Mouse (Mus musculus) B cell, adult 2 months (primary cell): ENCODE data around the gene Ccdc57.

Experiments
- DNase-seq, 2 experiments: peaks; one replicate each; pipeline ENCODE4 v3.0.0; 2022

Gene Ccdc57

DNA sequence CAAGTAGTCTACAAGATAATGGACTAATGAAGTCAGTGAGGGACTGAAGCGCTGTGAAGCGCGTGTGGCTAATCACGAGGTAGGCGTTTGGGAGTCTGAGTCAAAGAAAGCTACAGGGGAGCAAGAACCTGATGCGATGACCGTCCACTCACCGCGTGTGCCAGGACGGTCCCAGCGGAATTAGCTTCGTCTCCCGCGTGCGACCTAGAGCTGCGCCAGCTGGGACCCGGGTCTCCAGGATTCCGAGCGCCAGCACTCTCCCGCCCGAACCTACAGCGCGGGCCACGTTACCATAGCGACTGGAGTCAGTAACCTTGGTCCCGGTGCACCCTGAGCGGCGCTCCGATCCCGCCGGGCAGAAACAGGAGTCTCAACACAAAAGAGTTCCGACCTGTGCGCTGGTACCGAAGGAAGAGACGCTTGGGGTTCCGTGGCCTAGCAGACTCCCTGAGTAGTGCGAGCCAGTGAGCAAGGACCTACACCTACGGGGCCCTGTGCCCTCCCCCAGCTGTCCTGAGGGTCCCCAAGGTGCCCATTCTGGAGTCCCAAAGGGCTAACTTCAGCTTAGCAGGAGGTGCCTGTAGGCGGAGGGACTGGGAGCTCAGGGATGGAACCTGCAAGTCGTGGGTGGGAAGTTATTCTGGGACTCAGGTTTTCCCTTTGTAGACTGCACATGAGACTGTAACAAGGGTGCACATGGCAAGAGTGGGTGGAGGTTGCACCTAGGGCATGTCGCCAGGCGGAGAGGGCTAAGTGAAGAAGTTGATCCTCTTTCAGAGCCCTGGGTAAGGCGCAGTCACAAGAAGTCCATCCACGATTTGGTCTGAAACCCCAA lies at the start of gene Ccdc57:
Gene Ccdc57 (minus strand): TSS at position 309 of the 835 bp plus-strand sequence.
- peak; percentile 89 to 90 for DNase-seq

DNA sequence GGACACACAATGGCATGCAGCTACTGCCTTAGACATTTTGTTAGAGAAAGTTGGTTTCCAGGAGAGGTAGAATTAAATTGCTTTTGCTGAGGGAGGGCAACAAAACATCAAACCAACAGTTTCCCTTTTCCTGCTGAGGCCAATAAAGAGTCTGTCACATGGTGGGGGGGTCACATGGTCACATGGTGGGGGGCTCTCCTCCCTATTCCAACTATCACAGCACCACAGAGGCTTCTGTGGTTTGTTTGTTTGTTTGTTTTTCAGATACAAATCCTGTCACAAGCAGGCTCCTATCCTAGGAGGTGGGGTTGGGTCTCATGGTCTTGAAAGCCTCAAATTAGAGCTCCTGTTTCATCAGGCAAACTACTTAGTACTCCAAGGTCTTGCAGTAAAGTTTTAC lies 49.8 kb upstream of the Ccdc57 start:
- no peak for DNase-seq

DNA sequence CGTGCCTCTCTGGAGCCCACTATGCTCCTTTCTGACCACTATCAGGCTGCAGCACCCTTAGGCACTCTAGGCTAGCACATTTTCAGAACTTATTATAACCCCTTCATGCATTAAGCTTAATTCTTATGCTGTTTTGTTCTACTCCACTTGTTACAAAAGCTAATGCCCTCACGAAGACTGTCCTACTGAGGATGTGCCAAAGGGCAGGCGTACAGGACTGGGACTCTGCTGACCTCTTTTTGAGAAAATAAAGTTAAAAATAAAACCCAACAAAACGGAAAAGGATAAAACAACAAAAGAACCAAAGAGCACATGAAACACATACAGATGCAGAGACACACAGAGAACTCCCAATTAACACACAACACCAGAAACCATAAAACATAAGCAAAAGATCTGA lies 49.0 kb upstream of the Ccdc57 start:
- DNase-seq = no peak

DNA sequence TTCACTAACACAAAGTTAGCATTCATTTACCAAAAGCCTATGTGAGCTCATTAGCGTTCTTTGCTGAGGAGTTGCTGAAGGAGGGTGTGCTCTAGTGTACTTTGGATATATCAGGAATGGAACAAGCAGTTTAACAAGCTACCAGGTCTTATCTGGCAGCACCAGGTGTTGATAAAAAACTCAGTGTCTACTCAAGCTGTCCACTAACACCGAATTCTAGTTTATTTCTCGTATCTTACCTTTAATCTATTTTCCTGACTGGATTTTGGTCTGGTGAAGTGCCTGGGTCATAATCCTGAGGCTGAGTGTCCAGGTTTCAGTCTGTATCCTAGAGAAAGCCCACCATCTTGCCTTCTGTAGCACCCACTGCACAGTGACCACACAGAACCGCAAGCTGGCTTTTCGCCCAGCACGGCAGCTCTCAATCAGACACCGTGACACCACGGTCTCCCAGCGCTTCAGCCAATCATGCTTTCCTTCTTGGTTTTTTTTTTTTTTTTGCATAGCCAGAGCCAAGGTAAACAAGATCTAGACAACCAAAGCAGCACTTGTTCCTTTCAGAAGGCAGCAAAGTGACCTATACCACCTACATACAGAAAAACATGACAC lies 47.9 kb upstream of the Ccdc57 start:
- DNase-seq = no peak

DNA sequence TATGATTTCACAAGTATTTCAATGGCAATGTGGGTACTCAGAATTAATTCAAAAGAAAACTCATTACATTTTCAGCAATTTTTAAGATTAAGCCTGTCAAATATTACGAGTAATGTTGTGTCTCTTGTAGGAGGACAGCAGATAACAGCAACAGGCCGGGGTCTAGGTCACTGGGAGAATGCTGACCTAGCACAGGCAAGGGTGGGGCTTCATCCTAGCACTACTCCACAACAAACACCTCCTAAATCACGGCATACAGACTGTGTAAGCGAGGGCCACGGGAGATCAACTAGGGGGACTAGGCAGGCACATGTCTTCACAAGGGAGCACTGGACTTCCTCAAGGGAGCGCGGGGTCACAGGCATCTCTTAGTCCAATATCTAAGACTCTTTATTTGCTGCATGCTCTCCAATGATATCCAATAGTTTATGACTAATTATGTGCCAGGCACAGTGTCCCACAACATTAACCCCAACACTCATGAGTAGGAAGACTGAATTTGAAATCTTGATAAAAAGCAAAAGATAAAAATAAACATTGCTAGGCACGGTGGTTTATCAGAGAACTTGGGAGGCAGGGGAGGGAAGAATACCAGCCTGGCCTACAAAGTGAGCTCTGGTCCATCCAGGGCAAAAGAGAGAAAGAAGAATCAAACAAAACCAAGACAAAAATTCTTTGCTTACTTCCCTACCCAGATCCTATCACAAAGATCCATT lies 47.2 kb upstream of the Ccdc57 start:
- no peak for DNase-seq

DNA sequence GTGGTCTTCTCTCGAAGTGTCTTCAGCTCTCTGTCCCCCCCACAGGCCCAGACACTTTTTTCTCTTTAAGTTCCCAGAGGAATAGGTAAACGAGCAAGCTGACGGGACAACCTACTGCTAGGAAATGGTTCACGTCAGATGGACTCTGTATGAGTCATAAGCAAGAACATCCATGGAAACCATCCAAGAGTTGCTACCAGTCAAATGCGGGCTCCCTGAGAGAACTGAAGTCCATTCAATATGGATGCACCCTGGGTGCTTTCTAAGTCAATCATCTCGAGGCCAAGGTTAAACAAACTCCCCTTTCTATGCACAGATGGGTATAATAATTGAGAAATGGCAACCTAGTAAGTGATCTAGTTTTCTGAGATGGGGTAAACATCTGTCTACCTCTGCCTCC lies 40.6 kb upstream of the Ccdc57 start:
- DNase-seq = no peak

DNA sequence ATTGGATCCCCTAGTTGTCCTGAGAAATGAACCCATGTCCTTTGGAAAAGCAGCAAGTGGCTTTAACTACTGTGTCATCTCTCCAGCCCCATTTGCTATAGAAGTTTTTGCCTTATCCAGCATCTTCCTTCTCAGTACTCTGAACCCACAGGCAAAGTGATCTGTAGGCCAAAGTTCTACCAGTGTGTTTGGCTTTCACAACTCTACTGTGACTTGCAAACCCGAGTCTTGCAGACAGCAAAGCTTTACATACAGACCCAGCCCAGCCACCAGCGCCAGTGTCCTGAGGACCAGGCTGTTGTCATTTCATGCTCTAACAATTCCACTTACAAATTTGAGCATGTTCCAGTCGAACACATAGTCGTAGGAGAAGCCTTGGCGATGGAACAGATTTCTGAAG lies 38.6 kb upstream of the Ccdc57 start:
- DNase-seq = no peak

DNA sequence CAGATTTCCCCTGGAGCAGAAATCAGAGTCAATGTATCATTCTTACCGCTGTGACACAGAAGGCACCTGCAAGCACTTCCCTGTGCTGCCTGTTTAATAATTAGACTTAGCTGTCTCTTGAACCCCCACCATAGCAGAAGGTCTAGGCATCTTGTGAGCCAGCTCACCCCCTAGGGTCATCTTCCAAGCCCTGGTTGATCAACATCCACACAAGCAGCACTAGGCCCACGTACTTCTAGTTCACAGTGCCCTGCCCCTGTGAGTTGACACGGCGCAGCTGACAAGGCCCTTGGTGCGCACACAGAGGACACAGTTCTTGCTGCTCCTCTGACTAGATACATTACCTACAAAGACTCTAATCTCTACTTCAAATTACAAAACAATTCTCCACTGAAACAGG lies 37.1 kb upstream of the Ccdc57 start:
- DNase-seq = no peak

DNA sequence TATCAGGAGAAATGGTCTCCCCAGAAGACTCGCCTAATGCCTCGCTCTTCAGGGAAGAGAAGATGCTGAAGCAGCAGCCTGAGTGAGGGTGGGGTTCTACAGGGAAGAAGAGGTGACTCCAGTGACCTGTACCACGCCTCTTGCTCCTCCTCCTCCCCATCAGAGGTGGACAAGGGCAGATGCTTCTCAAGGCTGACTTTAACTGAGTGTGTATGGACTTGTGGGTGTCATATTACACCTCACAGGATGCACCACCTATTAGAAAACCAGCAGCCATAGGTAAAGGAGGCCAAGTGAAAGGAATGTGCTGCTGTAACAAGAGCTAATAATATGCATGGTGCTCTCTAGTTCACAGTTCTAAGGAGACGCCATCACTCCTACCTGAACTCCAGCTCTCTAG lies 32.9 kb upstream of the Ccdc57 start:
- DNase-seq = no peak

DNA sequence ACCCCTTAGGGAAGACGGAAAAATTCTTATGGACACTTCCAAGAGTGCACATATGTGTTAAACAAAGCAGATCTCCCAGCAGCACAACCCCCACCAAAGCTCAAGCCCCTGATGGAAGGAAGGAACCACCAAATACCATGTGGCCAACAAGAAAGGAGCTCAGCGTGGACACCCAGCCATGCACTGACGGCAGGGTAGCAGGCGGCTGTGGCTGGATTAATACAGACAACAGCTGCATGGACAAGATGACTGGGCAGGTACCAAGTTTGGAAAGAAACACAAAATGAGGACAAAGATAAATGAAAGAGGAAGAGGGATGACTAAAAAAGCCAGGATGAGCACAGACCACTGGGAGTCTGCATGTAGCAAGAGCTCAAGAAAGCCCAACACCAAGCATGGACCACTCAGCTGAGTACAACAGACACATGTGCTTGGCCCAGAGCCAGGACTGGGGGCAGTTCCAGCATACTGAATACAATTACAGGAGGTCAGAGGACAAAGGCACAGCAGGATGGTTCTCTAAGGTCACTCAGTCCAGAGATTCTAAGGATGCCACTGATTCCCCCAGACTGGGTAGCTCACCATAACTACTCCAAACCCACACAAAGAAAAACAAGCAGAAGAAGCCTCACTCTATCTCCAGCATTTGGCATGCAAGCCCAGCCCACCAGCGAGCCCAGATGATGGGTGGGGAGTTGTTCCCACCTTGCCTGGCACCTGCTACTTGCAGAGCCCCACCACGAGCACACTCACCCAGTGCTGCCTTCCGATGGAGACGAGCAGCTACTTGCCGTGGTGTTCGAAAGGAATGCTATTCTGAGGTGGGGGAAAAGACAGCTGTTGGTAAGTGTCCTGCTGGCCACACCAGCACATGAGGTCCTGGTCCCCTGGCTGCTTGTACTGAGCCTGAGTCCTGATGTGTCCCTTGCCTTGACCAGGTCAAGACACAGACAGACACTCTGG lies 31.8 kb upstream of the Ccdc57 start:
- DNase-seq = no peak

DNA sequence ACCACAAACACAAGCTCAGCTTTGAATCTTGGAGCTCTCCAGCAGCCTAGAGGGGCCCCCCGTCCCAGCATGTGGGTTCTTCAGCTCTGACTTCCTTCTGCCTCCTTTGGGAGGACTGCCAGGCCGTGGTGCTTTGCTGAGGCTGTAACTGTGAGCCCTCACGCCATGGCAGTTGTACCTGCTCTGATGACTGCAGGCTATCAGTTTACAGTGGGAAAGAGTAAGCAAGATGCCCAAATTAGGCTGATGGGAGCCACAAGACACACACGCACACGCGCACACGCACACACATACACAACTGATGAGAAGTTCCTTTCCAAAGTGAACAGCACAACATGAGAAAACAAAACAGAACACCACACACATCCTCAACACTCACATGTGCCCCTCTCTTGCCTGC lies 30.2 kb upstream of the Ccdc57 start:
- no peak for DNase-seq

DNA sequence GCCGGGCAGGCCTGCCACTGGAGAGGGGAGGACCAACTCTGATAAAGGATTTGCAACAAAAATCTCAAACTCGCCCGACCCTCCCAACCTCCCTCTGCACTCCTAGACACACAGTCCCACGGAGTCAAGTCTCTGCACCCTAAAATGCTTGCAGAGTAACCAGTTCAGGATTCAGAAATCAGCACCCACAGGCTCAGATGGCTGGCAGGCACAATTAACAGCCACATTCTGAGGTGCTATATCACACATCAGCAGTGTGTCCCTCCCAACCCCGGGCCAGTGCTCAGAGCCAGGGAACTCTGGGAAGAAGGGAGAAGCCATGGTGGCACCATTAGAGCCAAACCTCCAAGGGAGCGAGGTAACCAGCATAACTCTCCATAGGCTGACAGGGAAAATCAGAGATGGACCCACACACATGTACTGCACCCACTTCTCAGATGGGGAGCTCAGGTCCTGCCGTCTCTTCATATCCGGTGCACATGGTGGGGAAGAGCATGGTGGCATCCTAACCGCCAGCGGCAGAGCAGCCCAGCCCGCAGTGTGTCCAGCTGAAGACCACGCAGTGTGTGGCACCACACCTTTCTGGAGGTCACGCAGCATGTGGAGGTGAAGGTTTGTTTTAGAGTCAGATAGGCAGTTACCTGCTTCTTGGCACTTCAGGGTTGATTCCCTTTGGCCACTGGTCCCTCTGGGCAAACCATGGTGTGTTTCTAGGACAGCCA lies 29.5 kb upstream of the Ccdc57 start:
- DNase-seq = no peak

DNA sequence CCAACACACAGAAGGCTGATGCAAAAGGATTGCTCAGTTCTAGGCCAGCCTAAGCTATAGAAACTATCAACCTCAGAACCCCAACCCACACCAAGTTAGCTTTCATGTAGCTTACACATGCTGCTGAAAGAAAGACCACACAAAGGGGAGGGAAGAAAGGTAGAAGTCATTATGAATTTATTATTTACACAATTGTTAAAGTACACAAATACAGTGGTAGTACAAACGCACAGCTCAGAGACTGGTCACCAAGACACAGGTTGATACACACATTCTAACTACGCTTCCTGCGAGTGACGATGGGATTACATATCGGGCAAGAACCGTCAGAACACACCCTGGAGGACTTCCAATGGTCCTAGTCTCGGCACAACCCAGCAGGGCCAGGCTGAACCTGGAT lies 28.9 kb upstream of the Ccdc57 start:
- DNase-seq = no peak

DNA sequence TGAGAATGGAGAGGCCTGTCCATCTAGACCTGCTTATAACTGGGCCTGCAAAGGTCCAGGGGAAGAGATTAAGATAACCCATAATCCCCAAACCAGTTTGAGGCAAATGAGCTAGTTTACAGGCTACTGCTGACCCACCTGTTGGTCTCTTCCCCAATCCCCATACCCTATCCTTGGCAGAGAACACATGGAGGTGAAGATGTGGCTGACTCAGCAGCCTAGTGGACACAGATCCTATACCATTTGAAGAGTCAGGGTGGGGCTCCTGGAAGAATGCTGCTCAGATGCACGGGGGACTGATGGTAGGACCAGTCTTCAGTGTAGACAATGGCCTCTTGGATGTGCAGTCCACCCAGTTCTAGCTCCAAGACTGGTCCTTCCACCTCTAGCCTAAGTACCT lies 27.6 kb upstream of the Ccdc57 start:
- no peak for DNase-seq

DNA sequence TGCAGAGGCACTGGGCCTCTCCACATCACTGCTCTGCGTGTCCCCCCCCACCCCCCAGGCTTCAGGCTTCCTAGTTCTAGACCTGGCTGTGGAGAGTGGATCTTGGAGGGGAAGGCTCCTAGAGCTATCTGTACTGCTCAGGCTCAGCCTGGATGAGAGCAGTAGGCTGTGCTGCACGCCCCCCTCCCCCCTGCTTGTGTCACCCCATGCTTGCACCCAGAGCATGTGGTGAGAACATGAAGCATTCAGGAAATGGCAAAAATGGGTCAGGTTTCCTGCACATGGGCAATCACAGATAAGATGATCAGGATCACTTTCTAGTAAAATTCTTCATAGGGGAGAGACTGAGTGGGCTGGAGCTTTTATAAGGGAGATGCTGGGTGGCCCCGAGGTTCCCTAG lies 26.9 kb upstream of the Ccdc57 start:
- DNase-seq = no peak

DNA sequence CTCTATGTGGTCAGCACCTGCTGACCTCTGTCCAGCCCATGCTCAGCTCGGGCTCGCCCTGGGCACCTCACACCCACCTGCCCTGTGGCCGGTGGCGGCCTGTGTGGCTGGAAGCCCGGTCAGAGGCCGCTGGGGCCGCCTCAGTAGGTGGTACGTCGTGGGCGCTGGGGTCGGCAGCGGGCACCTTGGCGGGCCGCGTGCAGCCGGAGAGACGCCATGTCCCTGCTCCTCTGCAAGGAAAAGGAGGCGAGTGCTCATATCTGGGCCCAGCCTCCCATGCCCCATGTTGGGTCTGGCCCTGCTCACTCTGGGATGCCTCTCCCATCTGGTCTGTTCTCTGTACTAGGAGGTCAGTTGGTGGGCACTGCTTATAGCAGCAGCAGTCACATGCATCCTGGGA lies 26.4 kb upstream of the Ccdc57 start:
- no peak for DNase-seq

DNA sequence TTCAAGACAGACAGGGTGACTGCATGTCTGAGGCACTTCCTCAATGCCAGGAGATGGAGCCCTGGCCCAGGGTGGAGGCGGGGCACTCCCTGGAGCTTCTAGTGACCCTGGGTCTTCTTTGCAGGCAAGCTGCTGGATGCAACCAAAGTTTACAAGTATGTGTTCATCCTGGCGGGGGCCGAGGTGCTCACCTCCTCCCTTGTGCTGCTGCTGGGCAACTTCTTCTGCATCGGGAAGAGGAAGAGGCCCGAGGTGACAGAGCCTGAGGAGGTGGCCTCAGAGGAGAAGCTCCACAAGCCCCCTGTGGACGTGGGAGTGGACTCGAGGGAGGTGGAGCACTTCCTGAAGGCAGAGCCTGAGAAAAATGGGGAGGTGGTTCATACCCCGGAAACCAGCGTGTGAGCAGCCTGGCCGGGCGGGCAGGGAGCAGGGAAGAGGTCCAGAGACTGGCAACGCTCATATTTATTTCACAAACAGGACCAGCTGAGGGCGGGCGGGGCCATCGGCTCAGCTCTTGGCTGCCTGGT lies 25.1 kb upstream of the Ccdc57 start:
- no peak for DNase-seq

DNA sequence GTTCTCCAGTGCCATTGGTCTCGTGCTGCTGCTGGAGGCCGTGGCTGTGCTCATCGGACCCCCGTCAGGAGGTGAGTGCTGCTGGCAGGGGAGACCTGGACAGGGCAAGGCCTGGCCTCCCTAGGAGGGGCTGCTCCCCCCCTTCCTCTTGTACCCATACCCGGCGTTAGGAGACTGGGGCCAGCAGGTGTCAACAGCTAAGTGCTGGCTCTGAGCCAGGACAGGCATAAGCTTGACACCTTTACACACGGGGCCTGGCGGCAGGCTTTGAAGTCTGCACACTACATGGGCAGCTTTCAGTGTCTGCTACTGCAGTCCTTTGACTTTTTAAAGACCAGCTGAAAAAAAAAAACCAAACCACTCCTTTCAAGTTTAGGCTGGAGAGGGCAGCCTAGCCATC lies 24.4 kb upstream of the Ccdc57 start:
- DNase-seq = no peak

DNA sequence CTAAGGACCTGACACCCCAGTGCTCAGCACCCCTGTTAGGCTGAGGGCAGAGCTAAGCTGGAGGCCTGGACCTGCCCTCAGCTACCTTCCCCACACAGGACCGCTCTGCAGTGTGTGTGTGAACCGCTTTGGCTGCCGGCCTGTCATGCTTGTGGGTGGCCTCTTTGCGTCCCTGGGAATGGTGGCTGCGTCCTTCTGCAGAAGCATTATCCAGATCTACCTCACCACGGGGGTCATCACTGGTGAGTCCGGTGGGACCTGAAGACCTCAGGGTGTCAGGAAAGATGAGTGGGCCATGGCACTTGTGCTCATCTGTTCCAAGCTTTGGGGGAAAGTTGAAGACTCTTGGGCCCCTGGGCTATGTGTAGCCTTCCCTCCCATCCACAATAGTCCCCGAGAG lies 23.0 kb upstream of the Ccdc57 start:
- DNase-seq = no peak

DNA sequence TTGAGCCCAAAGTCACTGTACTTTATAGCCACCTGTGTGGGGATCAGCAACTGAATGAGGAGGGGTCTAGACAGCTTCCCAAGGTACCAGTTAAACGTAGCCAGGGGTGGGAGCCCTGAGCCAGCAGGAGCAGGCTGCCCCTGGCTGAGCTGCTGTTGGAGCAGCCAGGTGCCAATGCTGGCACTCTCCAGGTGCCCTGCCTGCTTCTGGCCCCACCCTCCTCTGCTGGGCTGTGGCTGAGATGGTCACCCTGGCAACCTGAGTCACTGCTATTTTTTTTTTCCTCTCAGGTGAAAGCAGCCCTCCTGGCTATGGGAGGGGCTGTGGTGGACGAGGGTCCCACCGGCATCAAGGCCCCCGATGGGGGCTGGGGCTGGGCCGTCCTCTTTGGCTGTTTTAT lies 22.3 kb upstream of the Ccdc57 start:
- DNase-seq = no peak

DNA sequence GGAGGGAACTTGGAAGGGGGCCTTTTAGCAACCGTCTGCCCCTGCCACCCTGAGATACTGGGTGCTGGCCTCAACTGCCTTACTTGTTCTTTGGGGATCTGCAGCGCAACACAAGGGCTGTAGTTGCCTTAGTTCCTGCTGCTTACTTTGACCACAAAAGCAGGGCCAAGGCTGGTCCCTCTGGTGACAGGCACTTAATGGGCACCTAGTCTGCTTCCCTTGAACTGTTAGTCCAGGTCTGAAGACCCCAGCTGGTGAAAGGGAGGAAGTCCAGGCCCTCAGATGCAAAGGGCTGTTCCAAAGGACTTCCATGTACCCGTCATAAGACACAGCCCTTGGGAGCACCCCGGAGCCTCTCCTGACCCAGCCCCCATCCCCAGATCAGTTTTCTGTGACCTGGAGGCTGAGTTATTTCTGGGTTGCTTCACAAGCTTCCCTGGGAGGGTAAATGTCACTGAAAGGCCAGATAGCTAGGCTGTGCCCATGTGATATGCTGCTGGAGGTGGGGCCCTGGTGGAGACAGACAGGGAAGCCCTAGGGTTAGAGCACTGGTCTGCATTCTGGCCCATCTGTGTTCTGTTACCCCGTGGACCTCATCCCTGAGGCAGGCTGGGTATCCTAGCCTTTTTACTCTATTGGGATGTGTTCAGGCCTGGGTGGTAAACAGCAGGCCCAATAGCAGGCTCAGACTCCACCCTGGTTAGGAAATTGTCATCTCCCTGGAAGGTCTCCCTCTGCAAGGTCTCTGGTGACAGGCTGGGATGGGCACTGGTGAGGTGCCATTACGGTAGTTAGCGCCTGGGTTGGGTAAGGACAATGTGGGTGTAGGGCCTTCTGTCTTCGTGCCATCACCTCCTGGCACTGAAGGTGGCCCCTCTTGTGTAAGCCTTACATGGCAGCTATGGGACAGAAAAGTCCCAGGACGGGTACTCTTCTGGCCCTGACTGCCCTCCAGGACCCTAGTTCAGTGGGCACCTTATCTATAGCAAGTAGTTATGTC lies 19.4 kb upstream of the Ccdc57 start:
- DNase-seq = no peak
